Mouse (Mus musculus) adrenal gland, postnatal 4 days (tissue): ENCODE measurements around the gene Cic. TPM values are rescaled to one million over a fixed set of nuclear protein-coding genes. Genes with fewer than 3 reads are reported as not detected.

ENCODE experiments used
- DNase-seq, 2 experiments: peaks; one replicate each; pipeline ENCODE4 v3.0.0; 2021 to 2022; ENCODE audit warnings: low spot score in 2 of 2, mixed read lengths in 2 of 2
- long read RNA-seq, 2 experiments: library from polyadenylated mRNA; stranded (forward); transcript quantifications; one replicate each; pipeline ENCODE4 v2.0.0; 2021
- total RNA-seq, 2 experiments: library from RNA; stranded (reverse); gene quantifications; 2 replicates each; pipeline ENCODE4 v1.2.3; 2021

Cic gene
- 100 to 1,000 TPM; 162 to 174 TPM for total RNA-seq
- long read RNA-seq, experiment 1, partial matches to known transcripts, result 10 of 22 reads
- long read RNA-seq, experiment 1, other reads (novel, unspliced or antisense), result 12 of 22 reads
- long read RNA-seq, experiment 2, partial matches to known transcripts, result 8 of 26 reads
- long read RNA-seq, experiment 2, other reads (novel, unspliced or antisense), result 18 of 26 reads

- DNase-seq, result peak; percentile 82 to 99
Observed at GRCm38 (mm10) chr7:25267301-25267750, at the start of gene Cic. Gene Cic, plus strand, starts transcription at chr7:25267704.

- DNase-seq, result peak in 1 of 2 experiments; percentile 41
Observed at GRCm38 (mm10) chr7:25218705-25219415, 48.6 kb upstream of the Cic start.

GRCm38 (mm10) chr7:25219416-25219750 is 48.1 kb upstream of the Cic start:
- no peak for DNase-seq

- DNase-seq, result peak; percentile 85 to 87
Observed at GRCm38 (mm10) chr7:25219756-25220456, 47.6 kb upstream of the Cic start.

GRCm38 (mm10) chr7:25220457-25221101 is 46.9 kb upstream of the Cic start, which contains the start of gene Dedd2:
Gene Dedd2, minus strand, starts transcription at chr7:25220615.
- DNase-seq, result no peak

- peak; percentile 87 to 96 for DNase-seq
Observed at GRCm38 (mm10) chr7:25221102-25221883, 46.2 kb upstream of the Cic start, which contains the start of gene Zfp526. Gene Zfp526, plus strand, starts transcription at chr7:25221425.

GRCm38 (mm10) chr7:25222275-25222967 is 45.1 kb upstream of the Cic start:
- no peak for DNase-seq

- DNase-seq, result no peak
Observed at GRCm38 (mm10) chr7:25227523-25228300, 39.8 kb upstream of the Cic start.

GRCm38 (mm10) chr7:25230690-25231285 is 36.7 kb upstream of the Cic start:
- DNase-seq, result no peak

GRCm38 (mm10) chr7:25232101-25232648 is 35.3 kb upstream of the Cic start:
- DNase-seq, result no peak

GRCm38 (mm10) chr7:25233061-25233460 is 34.4 kb upstream of the Cic start:
- DNase-seq, result no peak

- no peak for DNase-seq
Observed at GRCm38 (mm10) chr7:25235526-25235925, 32.0 kb upstream of the Cic start.

- peak; percentile 88 to 95 for DNase-seq
Observed at GRCm38 (mm10) chr7:25237249-25238014, 30.1 kb upstream of the Cic start, which contains the start of gene Gsk3a. Gene Gsk3a, minus strand, starts transcription at chr7:25237851.

- peak; percentile 57 to 78 for DNase-seq
Observed at GRCm38 (mm10) chr7:25238015-25238706, 29.3 kb upstream of the Cic start.

GRCm38 (mm10) chr7:25238829-25239623 is 28.5 kb upstream of the Cic start:
- peak; percentile 49 to 63 for DNase-seq

GRCm38 (mm10) chr7:25240631-25241030 is 26.9 kb upstream of the Cic start:
- DNase-seq, result no peak
